Mouse (Mus musculus) cerebellum, adult 9-10 months (tissue): Measurements from ENCODE around the gene Gins3.
"Not testable (repeated sequence)": the region's sequence is repeated elsewhere in the genome, so short reads cannot be mapped to it uniquely, and the experiment has no call there.

Experiments
- DNase-seq: peaks from one replicate; pipeline ENCODE4 v3.0.0; 2022

The Gins3 gene

DNA sequence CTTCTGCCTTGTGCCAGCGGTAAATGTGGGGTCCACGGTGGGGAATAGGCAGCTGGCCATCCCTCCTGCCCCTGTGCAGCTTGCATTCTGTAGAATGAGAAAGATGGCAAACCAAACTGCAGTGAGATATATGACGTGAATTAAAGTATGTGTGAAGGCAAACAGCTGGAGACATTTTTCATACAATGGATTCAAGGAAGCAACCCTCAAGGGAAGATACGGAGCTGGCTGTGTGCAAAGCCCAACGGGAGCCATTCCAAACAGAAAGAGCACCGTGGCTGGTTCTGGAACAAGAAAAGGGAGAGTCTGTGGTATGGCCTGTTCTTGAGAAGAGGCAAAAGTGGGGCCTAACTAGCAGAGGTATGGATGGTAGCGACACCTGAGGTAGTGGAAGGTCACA, 22.6 kb downstream of the Gins3 start:
- no peak for DNase-seq

- no peak for DNase-seq
Measured at GRCm38 (mm10) chr8:95656316-95657002, 23.2 kb downstream of the Gins3 start.

- DNase-seq: no peak
Measured at GRCm38 (mm10) chr8:95657523-95657922, 24.3 kb downstream of the Gins3 start.

GRCm38 (mm10) chr8:95660334-95660882, 27.2 kb downstream of the Gins3 start:
- DNase-seq: no peak

DNA sequence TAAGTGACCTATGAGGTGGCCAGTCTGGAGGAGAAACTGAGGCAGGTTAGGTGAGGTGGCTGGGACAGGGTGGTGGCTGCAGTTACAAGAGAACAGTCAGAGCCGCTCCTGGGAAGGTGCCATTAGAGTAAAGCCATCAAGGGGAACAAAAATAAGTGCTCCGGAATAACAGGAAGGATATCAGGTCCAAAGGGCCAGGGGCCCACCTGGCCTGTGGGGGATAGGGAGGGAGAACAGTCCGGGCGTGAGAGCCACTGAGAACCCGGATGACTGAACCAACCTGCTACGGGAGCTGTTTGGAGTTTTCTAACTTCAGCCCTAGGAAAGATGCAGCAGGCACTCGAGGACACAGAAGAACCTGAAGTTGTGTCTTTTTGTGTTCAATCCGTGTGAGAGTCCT, 27.8 kb downstream of the Gins3 start:
- DNase-seq: no peak

DNA sequence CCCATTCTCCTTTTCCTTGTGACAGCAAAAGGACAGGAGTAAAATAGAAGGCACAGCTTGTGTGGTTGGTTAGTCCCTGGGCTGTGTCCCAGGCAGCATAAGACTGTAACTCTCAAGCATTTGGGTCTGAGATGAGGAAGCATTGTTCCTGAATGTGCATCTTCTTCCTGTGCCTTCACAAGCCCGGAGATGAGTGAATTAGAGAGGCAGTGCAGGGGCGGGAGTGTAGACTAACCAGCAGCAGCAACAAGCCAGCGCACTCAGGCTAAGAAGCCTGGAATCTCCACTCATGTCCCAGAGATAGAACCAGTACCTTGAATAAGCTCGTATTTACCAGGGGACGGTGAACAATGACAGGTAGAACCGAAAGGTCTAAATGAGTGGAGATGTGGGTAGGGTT, 28.3 kb downstream of the Gins3 start:
- no peak for DNase-seq

DNA sequence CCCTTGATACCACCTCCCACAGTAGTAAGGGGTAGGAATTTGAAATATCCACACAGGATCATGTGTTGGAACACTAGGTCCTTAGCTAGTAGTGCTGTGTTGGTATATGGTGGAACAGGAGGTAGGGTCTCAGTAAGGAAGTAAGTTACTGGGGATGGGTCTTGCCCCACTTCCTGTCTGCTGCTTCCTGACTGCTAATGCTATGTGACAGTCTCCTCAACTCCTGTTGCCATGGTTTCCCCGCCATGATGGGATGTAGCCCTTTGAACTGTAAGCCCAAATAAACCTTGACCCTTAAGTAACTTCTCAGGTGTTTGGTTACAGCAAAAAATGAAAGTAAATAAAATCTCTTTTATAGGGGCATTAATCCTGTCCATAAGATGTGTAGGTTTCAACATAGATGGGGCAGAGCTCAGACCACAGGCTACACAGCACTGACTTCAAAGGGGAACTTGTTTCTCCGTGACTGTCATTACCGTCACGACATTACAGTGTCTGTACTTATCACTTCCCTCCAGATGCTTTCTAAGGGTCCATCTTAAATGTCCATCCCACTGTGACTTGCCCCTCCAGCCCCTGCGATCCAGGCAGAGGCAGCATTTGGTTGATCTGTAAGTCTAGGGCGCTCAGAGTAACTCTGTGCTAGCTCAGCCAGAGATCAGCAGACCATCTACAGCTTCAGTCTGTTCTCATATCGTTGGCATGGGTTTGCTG, 29.8 kb downstream of the Gins3 start:
- no peak for DNase-seq

- DNase-seq: no peak
Measured at GRCm38 (mm10) chr8:95663599-95663949, 30.3 kb downstream of the Gins3 start.

DNA sequence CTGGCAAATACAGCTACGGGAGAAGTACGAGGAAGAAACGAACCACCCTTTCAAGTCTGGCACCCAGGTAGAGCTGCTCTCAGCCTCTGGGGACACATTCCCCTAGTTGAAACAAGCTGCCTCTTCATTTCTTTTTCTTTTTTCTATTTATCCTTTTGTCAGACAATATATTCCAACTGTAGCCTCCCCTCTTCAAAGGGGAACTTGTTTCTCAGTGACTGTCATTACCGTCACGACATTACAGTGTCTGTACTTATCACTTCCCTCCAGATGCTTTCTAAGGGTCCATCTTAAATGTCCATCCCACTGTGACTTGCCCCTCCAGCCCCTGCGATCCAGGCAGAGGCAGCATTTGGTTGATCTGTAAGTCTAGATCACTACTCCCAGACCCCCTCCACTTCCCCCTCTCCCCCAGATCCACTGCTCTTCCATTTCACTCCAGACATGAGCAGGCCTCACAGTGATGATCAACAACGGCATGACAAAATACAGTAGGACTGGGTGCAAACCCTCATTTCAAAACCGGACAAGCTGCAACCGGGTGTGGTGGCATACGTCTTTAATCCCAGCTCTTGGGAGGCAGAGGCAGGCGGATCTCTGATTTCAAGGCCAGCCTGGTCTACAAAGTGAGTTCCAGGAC, 32.7 kb downstream of the Gins3 start:
- DNase-seq: not testable (repeated sequence)

DNA sequence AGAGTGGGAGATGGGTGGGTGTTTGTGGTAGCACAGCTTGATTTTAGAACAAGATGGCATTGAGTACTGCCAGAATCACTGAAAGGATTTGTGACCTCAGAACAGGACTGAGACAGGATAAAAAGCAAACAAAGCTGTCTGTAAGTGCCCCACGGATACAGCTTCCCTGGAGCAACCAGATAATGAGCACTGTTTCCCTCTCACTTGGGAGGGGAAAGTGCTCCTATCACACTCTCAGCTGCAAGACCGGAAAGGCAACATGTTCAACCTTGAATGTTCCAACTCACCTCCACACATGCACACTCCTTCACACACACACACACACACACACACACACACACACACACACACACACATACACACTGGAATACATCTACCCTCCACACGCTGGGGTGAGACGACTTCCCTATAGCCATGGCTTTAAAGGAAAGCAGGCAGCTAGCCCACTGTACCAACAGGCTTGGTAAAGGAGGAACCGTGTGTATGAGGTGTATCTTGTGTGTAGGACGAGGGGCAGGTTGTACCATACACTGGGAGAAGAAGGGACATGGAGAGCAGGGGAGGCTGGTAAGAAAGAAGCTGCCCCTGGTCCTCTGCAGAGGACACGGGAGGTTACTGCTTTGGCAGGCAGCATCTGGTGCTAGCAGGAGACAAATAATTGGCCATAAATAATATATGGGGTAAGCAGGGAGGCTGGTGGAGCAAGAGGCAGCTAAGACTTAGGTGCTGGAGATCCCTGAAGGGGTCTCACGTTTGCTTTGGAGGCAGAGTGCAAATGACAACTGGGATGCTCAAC, 35.1 kb downstream of the Gins3 start:
- no peak for DNase-seq

GRCm38 (mm10) chr8:95669967-95670366, 36.7 kb downstream of the Gins3 start:
- DNase-seq: no peak

DNA sequence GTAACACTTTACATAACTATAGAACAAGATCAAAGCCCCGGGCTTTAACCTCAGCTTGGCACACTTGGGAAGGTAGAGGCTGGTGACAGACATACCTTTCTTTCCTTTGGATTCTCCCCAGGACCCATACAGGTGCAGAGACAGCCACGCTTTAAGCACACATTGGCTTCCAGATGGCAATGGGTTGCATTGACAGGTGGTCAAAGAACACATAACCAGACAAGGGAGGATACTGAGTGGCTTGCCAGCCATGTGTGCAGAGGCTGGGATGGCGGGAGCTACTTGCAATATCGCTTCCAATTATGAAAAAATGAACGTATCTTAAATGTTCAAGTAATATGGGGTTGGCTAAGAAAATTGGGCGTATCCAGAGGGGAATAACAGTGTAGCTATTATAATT, 38.6 kb downstream of the Gins3 start:
- no peak for DNase-seq

- no peak for DNase-seq
Measured at GRCm38 (mm10) chr8:95672811-95673210, 39.6 kb downstream of the Gins3 start.

DNA sequence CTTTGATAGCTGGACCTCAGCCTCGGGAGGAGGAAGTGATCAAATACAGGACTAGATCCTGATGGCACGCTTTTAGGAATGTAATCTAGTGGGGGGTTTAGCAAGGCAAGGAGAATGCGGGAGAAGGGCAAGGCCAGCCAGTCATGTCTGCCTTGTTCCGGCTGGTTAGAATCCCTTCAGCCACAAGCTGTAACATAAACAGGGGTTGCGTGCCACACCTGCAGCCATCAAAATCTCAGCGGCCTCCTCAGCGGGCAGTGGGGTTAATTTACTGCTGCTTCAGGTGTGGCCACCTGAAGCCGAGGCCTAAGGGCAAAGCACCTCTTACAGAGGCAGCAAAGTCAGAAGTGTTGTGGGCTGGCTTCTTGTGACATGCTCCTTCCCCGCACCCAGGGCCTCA, 43.4 kb downstream of the Gins3 start, which contains the start of gene Ndrg4:
TSS of gene Ndrg4 (plus strand) at position 350 of the 400 bp plus-strand sequence.
- DNase-seq: no peak

GRCm38 (mm10) chr8:95677591-95678023, 44.4 kb downstream of the Gins3 start:
- no peak for DNase-seq

DNA sequence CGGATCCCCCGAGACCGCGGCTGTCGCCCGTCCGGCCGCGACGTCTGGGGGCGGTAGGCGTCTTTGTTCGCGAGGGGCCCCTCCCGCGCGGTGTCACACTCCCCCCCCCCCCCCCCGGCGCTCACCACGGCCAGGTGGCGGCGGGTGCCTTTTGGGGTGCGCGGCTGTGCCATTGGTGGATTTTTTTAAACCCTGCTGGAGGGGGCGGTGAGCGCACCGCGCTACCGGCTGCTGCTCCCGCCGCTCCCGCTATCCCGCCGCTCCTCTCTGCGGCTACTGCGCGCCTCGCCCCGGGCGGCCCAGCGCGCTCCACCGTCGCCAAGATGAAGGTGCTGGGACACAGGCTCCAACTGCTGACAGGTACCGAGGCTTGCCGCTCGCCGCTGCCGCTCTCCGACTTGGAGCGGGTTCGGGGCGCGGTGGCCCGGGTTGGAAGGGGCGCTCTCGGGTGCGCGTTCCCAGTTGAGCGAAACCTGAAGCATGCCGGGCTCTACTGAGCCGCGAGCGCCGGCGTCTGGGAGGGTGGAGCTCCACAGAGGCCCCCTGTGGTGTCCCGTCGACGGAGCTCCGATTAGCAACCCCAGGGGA, 44.9 kb downstream of the Gins3 start:
- DNase-seq: peak; percentile 21

GRCm38 (mm10) chr8:95688073-95688672, 54.9 kb downstream of the Gins3 start:
- DNase-seq: no peak

DNA sequence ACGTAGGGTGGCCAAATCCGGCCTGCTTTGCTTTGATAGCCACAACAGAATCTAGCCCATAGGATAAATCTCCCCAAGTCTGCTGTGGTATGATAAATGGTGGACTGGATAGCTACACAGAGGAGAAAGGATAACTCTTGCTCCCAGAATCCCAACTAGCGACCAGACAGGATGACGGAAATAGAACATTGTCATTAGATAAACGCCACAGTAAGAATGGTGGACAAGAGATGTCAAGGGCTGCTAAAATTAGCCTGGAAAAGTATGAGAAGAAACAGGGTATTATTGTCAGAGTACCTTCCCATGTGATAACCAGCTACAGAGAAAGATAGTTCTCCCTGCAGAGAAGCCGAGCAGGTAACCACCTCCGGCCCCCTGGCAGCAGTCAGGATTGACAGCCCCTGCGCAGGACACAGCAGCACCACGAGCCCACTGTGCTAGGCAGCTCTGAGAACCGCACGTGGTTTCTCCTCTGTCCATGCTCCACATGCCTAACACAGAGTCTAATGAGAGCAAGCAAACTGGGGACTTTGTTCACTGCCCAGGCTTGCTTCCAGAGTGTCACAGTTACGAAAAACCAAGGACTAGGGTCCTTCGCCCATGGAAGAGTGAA, 57.8 kb downstream of the Gins3 start:
- DNase-seq: no peak

- DNase-seq: peak; percentile 30
Measured at GRCm38 (mm10) chr8:95694631-95695030, 61.4 kb downstream of the Gins3 start.
